Mouse (Mus musculus) spleen, adult 2 months (tissue): Measurements from ENCODE around the gene AU022252.

Source experiments
- CTCF ChIP-seq: fragments of 200-500 bp; IDR thresholded peaks from 2 replicates; pipeline ENCODE4 v1.5.1; 2011; ENCODE audit warnings: mild to moderate bottlenecking, inconsistent platforms; ENCODE audit not compliant: insufficient read depth, insufficient read length, insufficient replicate concordance; ENCODE audit errors: extremely low read depth
- POLR2A ChIP-seq: fragments of 200-500 bp; IDR thresholded peaks from 2 replicates; pipeline ENCODE4 v1.6.1; 2011; ENCODE audit warnings: low read depth, low read length, inconsistent platforms

- no peak for TF ChIP-seq CTCF
- no peak for TF ChIP-seq POLR2A
These were observed 54.8 kb downstream of the AU022252 start for GRCm38 (mm10) chr4:119177702-119178101.
